In genomic region chr1:39685841-39686240, GRCm38 (mm10) we compare ENCODE assay signal across 8 mouse cellular contexts. TPM values are rescaled to one million over a fixed set of nuclear protein-coding genes. Genes with fewer than 3 reads are reported as not detected.
DNase-seq lines count a peak whose midpoint lies in the region; ATAC-seq and TF ChIP-seq lines count a peak whose summit lies in the region.

No protein-coding gene starts in this region.

- no peak overlapping the region for H3K4me3 ChIP-seq in embryonic facial prominence, embryonic 14.5 days (ENCODE audit: low read depth, low read length)
- no peak overlapping the region for H3K4me3 ChIP-seq in heart, embryonic 12.5 days
- H3K4me3 ChIP-seq in kidney, embryonic 16.5 days (ENCODE audit: low read length) = no peak overlapping the region
- no peak overlapping the region for H3K4me3 ChIP-seq in limb, embryonic 14.5 days (replicated peaks; ENCODE audit: low read length)
- H3K4me3 ChIP-seq in neural tube, embryonic 13.5 days = no peak overlapping the region

- H3K4me2 ChIP-seq in embryonic facial prominence, embryonic 14.5 days (ENCODE audit: low read depth, low read length) = no peak overlapping the region
- no peak overlapping the region for H3K4me2 ChIP-seq in heart, embryonic 12.5 days
- no peak overlapping the region for H3K4me2 ChIP-seq in kidney, embryonic 16.5 days (replicated peaks; ENCODE audit: low read depth, low read length)
- no peak overlapping the region for H3K4me2 ChIP-seq in limb, embryonic 14.5 days (replicated peaks; ENCODE audit: low read depth, low read length, severe bottlenecking)
- no peak overlapping the region for H3K4me2 ChIP-seq in neural tube, embryonic 13.5 days

- ATAC-seq in CD4-positive, CD25-positive, alpha-beta regulatory T cell, adult 4 months = peak; percentile 81
- ATAC-seq in embryonic facial prominence, embryonic 14.5 days (ENCODE audit: low read depth) = peak; percentile 82
- peak; percentile 38; the same call in 1 of the 2 replicates for ATAC-seq in heart, embryonic 12.5 days (ENCODE audit: insufficient number of reproducible peaks, low FRiP score)
- peak; percentile 69; the same call in 1 of the 2 replicates for ATAC-seq in kidney, embryonic 16.5 days (ENCODE audit: low FRiP score, low TSS enrichment)
- peak; percentile 78; the same call in 1 of the 2 replicates for ATAC-seq in limb, embryonic 14.5 days (ENCODE audit: low FRiP score, low read depth)
- peak; percentile 73; the same call in 1 of the 2 replicates for ATAC-seq in neural tube, embryonic 13.5 days (ENCODE audit: low read depth)

- H3K36me3 ChIP-seq in embryonic facial prominence, embryonic 14.5 days (ENCODE audit: control insufficient read depth, insufficient read depth, low read length) = no peaks in the 10 kb centered on the region
- H3K36me3 ChIP-seq in heart, embryonic 12.5 days = no peaks in the 10 kb centered on the region
- no peaks in the 10 kb centered on the region for H3K36me3 ChIP-seq in kidney, embryonic 16.5 days (ENCODE audit: insufficient read depth, low read length)
- no peaks in the 10 kb centered on the region for H3K36me3 ChIP-seq in limb, embryonic 14.5 days (ENCODE audit: control insufficient read depth, insufficient read depth, low read length)
- no peaks in the 10 kb centered on the region for H3K36me3 ChIP-seq in neural tube, embryonic 13.5 days

- no peak overlapping the region for H3K9ac ChIP-seq in embryonic facial prominence, embryonic 14.5 days (ENCODE audit: low read depth, low read length)
- H3K9ac ChIP-seq in heart, embryonic 12.5 days = no peak overlapping the region
- no peak overlapping the region for H3K9ac ChIP-seq in kidney, embryonic 16.5 days (replicated peaks; ENCODE audit: low read length)
- H3K9ac ChIP-seq in limb, embryonic 14.5 days (ENCODE audit: low read depth, low read length, severe bottlenecking) = no peak overlapping the region
- H3K9ac ChIP-seq in neural tube, embryonic 13.5 days = no peak overlapping the region

- no peaks in the 10 kb centered on the region; the same call in 1 of the 2 replicates for H3K27me3 ChIP-seq in embryonic facial prominence, embryonic 14.5 days (replicated peaks; ENCODE audit: control insufficient read depth, insufficient read depth, low read length)
- H3K27me3 ChIP-seq in heart, embryonic 12.5 days (replicated peaks) = no peaks in the 10 kb centered on the region
- H3K27me3 ChIP-seq in kidney, embryonic 16.5 days (ENCODE audit: insufficient read depth, low read length) = no peaks in the 10 kb centered on the region
- H3K27me3 ChIP-seq in limb, embryonic 14.5 days (ENCODE audit: control insufficient read depth, insufficient read depth, low read length) = no peaks in the 10 kb centered on the region
- H3K27me3 ChIP-seq in neural tube, embryonic 13.5 days = no peaks in the 10 kb centered on the region

- peak; percentile 76 to 85 for DNase-seq in adrenal gland, postnatal 36 days
- peak; percentile 93 for DNase-seq in embryonic facial prominence, embryonic 14.5 days (ENCODE audit: low spot score)
- DNase-seq in limb, embryonic 14.5 days (ENCODE audit: low spot score) = peak; percentile 91
- peak; percentile 38 to 57 for DNase-seq in thymus, adult 18-20 months

- no peak for TF ChIP-seq POLR2A in limb, embryonic 14.5 days (IDR thresholded peaks at IDR 0.05; ENCODE audit: borderline replicate concordance, extremely low read depth, insufficient read depth, insufficient read length)

- H3K27ac ChIP-seq in embryonic facial prominence, embryonic 14.5 days (replicated peaks; ENCODE audit: low read depth, low read length) = no peak overlapping the region
- H3K27ac ChIP-seq in heart, embryonic 12.5 days (ENCODE audit: poor library complexity, severe bottlenecking) = no peak overlapping the region
- no peak overlapping the region for H3K27ac ChIP-seq in kidney, embryonic 16.5 days (ENCODE audit: low read length)
- H3K27ac ChIP-seq in limb, embryonic 14.5 days (replicated peaks; ENCODE audit: low read depth, low read length) = no peak overlapping the region
- no peak overlapping the region for H3K27ac ChIP-seq in neural tube, embryonic 13.5 days (replicated peaks)

- H3K9me3 ChIP-seq in embryonic facial prominence, embryonic 14.5 days (ENCODE audit: control insufficient read depth, low read length) = no peaks in the 10 kb centered on the region
- H3K9me3 ChIP-seq in heart, embryonic 12.5 days (replicated peaks) = no peaks in the 10 kb centered on the region
- H3K9me3 ChIP-seq in kidney, embryonic 16.5 days (ENCODE audit: low read length) = no peaks in the 10 kb centered on the region
- no peaks in the 10 kb centered on the region for H3K9me3 ChIP-seq in limb, embryonic 14.5 days (ENCODE audit: control insufficient read depth, low read length)
- no peaks in the 10 kb centered on the region for H3K9me3 ChIP-seq in neural tube, embryonic 13.5 days

- H3K4me1 ChIP-seq in embryonic facial prominence, embryonic 14.5 days (ENCODE audit: control insufficient read depth, insufficient read depth, low read length) = no peaks in the 10 kb centered on the region; the same call in 1 of the 2 replicates
- H3K4me1 ChIP-seq in heart, embryonic 12.5 days (replicated peaks) = peaks cover 19% of the 10 kb centered on the region
- peaks cover 9% of the 10 kb centered on the region; the same call in 1 of the 2 replicates for H3K4me1 ChIP-seq in kidney, embryonic 16.5 days (ENCODE audit: insufficient read depth, low read length)
- 0 out of 2 replicates have a peak, but pooled peaks cover 3% of the 10 kb centered on the region for H3K4me1 ChIP-seq in limb, embryonic 14.5 days (ENCODE audit: control insufficient read depth, insufficient read depth, low read length)
- no peaks in the 10 kb centered on the region; the same call in 1 of the 2 replicates for H3K4me1 ChIP-seq in neural tube, embryonic 13.5 days (replicated peaks)

- 0% methylated on average over 1 of the region's 1 CpGs for WGBS in embryonic facial prominence, embryonic 14.5 days
- WGBS in heart, embryonic 12.5 days = 4% methylated on average over 1 of the region's 1 CpGs
- 0% methylated on average over 1 of the region's 1 CpGs for WGBS in kidney, embryonic 16.5 days
- 4% methylated on average over 1 of the region's 1 CpGs for WGBS in limb, embryonic 14.5 days
- WGBS in neural tube, embryonic 13.5 days = 3% methylated on average over 1 of the region's 1 CpGs

RNA-seq across cellular contexts. Expression of gene Creg2, which starts 34.6 kb away (rescaled TPM):
- not detected for polyA plus RNA-seq in CD4-positive, CD25-positive, alpha-beta regulatory T cell, adult 4 months (2017; shearing (Covaris generic))
- under 1 TPM; 0.13 to 0.23 TPM for total RNA-seq in adrenal gland, postnatal 36 days (2021)
- 0.24 and 0.29 TPM in 2 replicates for polyA plus RNA-seq in embryonic facial prominence, embryonic 14.5 days (2014; fragmentation: Nextera tagmentation; extraction: Ambion mirVana)
- polyA plus RNA-seq in heart, embryonic 12.5 days (2016; fragmentation: Nextera tagmentation; extraction: Ambion mirVana) = 0.05 TPM in 2 replicates
- polyA plus RNA-seq in kidney, embryonic 16.5 days (2015; fragmentation: Nextera tagmentation; extraction: Ambion mirVana) = 0.04 and 0.08 TPM in 2 replicates
- 0.12 and 0.14 TPM in 2 replicates for polyA plus RNA-seq in limb, embryonic 14.5 days (2012; rRNA removed)
- polyA plus RNA-seq in limb, embryonic 14.5 days (2014; fragmentation: Nextera tagmentation; extraction: Ambion mirVana) = 0.08 and 0.15 TPM in 2 replicates
- 4.9 and 5.6 TPM in 2 replicates for polyA plus RNA-seq in neural tube, embryonic 13.5 days (2015; fragmentation: Nextera tagmentation; extraction: Ambion mirVana)

RNA-seq across cellular contexts. Expression of gene Rfx8, which starts 35.0 kb away (rescaled TPM):
- not detected for polyA plus RNA-seq in CD4-positive, CD25-positive, alpha-beta regulatory T cell, adult 4 months (2017; shearing (Covaris generic))
- total RNA-seq in adrenal gland, postnatal 36 days (2021) = under 1 TPM in 1 of 2 experiments, not detected in 1; 0.20 TPM
- polyA plus RNA-seq in embryonic facial prominence, embryonic 14.5 days (2014; fragmentation: Nextera tagmentation; extraction: Ambion mirVana) = 2.0 and 2.3 TPM in 2 replicates
- 0.69 and 1.2 TPM in 2 replicates for polyA plus RNA-seq in heart, embryonic 12.5 days (2016; fragmentation: Nextera tagmentation; extraction: Ambion mirVana)
- polyA plus RNA-seq in kidney, embryonic 16.5 days (2015; fragmentation: Nextera tagmentation; extraction: Ambion mirVana) = 0.17 and 0.21 TPM in 2 replicates
- 1.00 and 1.2 TPM in 2 replicates for polyA plus RNA-seq in limb, embryonic 14.5 days (2012; rRNA removed)
- 0.59 and 0.98 TPM in 2 replicates for polyA plus RNA-seq in limb, embryonic 14.5 days (2014; fragmentation: Nextera tagmentation; extraction: Ambion mirVana)
- 0.48 and 0.71 TPM in 2 replicates for polyA plus RNA-seq in neural tube, embryonic 13.5 days (2015; fragmentation: Nextera tagmentation; extraction: Ambion mirVana)
